ENCODE assay signal across 8 mouse cellular contexts in genomic region chr12:85151002-85151774, GRCm38 (mm10). TPM values are rescaled to one million over a fixed set of nuclear protein-coding genes. Genes with fewer than 3 reads are reported as not detected.
DNase-seq lines count a peak whose midpoint lies in the region; ATAC-seq and TF ChIP-seq lines count a peak whose summit lies in the region.

Rps6kl1 (minus strand) TSS chr12:85151264.

- peak; percentile 76 for TF ChIP-seq POLR2A in cortical plate, adult 2 months (IDR thresholded peaks at IDR 0.05; ENCODE audit: extremely low read depth, insufficient read depth, low read length)
- no peak for TF ChIP-seq POLR2A in liver, adult 2 months (IDR thresholded peaks at IDR 0.05; ENCODE audit: extremely low read depth, insufficient read depth, low read length)

- WGBS in heart, embryonic 12.5 days: 13% methylated on average over 28 of the region's 28 CpGs
- whole genome bisulfite sequencing in liver, adult 2 months: 16% methylated on average over 28 of the region's 28 CpGs

- ATAC-seq in heart, embryonic 12.5 days (ENCODE audit: insufficient number of reproducible peaks, low FRiP score): peak; percentile 64

- no peak for TF ChIP-seq CTCF in cortical plate, adult 2 months (IDR thresholded peaks at IDR 0.05; ENCODE audit: extremely low read depth, insufficient read depth, low read length)
- no peak for TF ChIP-seq CTCF in liver, adult 2 months (IDR thresholded peaks at IDR 0.05; ENCODE audit: low read depth, low read length)

- H3K9ac ChIP-seq in heart, embryonic 12.5 days: peak within 1 kb of the TSS; percentile 7; the same call in 1 of the 2 replicates
- H3K9ac ChIP-seq in liver, adult 2 months (ENCODE audit: low read depth, low read length): 0 out of 2 replicates have a peak within 1 kb of the TSS, but pooled peaks have one; percentile 3

- peaks cover 20% of the 10 kb centered on the region for H3K27me3 ChIP-seq in heart, embryonic 12.5 days (replicated peaks)
- no peaks in the 10 kb centered on the region for H3K27me3 ChIP-seq in liver, adult 2 months (ENCODE audit: control insufficient read depth, insufficient read depth, low read length)

- no peaks in the 10 kb centered on the region for H3K79me2 ChIP-seq in liver, adult 2 months (ENCODE audit: control insufficient read depth, insufficient read depth, low read length)

- peak within 1 kb of the TSS; percentile 84 for H3K4me3 ChIP-seq in cortical plate, adult 2 months (ENCODE audit: insufficient read depth, low read length)
- peak within 1 kb of the TSS; percentile 37 for H3K4me3 ChIP-seq in heart, embryonic 12.5 days
- peak within 1 kb of the TSS; percentile 28; the same call in 1 of the 2 replicates for H3K4me3 ChIP-seq in liver, adult 2 months (ENCODE audit: insufficient read depth, low read depth, low read length)

- peak within 1 kb of the TSS; percentile 51; the same call in 1 of the 2 replicates for H3K27ac ChIP-seq in cortical plate, adult 2 months (ENCODE audit: insufficient read depth, low read length)
- H3K27ac ChIP-seq in heart, embryonic 12.5 days (ENCODE audit: poor library complexity, severe bottlenecking): no peak within 1 kb of the TSS
- no peak within 1 kb of the TSS for H3K27ac ChIP-seq in liver, adult 2 months (replicated peaks; ENCODE audit: insufficient read depth, low read depth, low read length)

- H3K36me3 ChIP-seq in heart, embryonic 12.5 days: no peaks in the 10 kb centered on the region
- H3K36me3 ChIP-seq in liver, adult 2 months (ENCODE audit: control insufficient read depth, insufficient read depth, low read length): no peaks in the 10 kb centered on the region

- H3K4me2 ChIP-seq in heart, embryonic 12.5 days: peak within 1 kb of the TSS; percentile 68

- 0 out of 2 replicates have a peak, but pooled peaks cover 3% of the 10 kb centered on the region for H3K9me3 ChIP-seq in heart, embryonic 12.5 days (replicated peaks)

- intact Hi-C loops in heart, postnatal 25 days (cut with DNase I): no loop called here

- peaks cover 5% of the 10 kb centered on the region for H3K4me1 ChIP-seq in cortical plate, adult 2 months (ENCODE audit: control insufficient read depth, insufficient read depth, low read length)
- peaks cover 22% of the 10 kb centered on the region for H3K4me1 ChIP-seq in heart, embryonic 12.5 days (replicated peaks)
- H3K4me1 ChIP-seq in liver, adult 2 months (ENCODE audit: control insufficient read depth, insufficient read depth, low read length): peaks cover 9% of the 10 kb centered on the region

- DNase-seq in heart, adult 11 months: peak; percentile 97
- DNase-seq in heart, postnatal 25 days (ENCODE audit: low spot score): no peak
- DNase-seq in kidney, postnatal 14 days: peak; percentile 64
- DNase-seq in liver, adult 2 months (ENCODE audit: extremely low read depth, low read depth, low spot score): peak; percentile 50
- peak; percentile 78 for DNase-seq in naive thymus-derived CD4-positive, alpha-beta T cell, adult 2 months (ENCODE audit: low read depth)
- DNase-seq in thymus, postnatal 0 days (ENCODE audit: low spot score): peak; percentile 84

RNA-seq across cellular contexts. Expression of gene Rps6kl1, which starts in this region (rescaled TPM):
- 1 to 10 TPM; 2.6 to 4.3 TPM for total RNA-seq in heart, postnatal 25 days (2021)
- polyA plus RNA-seq in cortical plate, adult 2 months (2012; rRNA removed): 39.2 and 44.3 TPM in 2 replicates
- polyA plus RNA-seq in heart, embryonic 12.5 days (2016; fragmentation: Nextera tagmentation; extraction: Ambion mirVana): 1.2 and 1.6 TPM in 2 replicates
- total RNA-seq in liver, adult 2 months (2014; rRNA removed): 0.28 and 0.34 TPM in 2 replicates
- 0.39 and 0.48 TPM in 2 replicates for polyA plus RNA-seq in liver, adult 2 months (2012; rRNA removed)
- polyA plus RNA-seq in thymus, postnatal 0 days (2015; fragmentation: Nextera tagmentation; extraction: Ambion mirVana): 3.2 and 3.4 TPM in 2 replicates

Comparison
In these comparisons a context has a peak if more than half of its experiments do, and no peak if none do; other contexts are left out.
1. Peak in DNase-seq, H3K4me3 ChIP-seq and H3K9ac ChIP-seq in liver, adult 2 months; RNA of the gene not detected or under 1 TPM.
2. H3K4me3 ChIP-seq: peak in every context shown above with its lines; median percentile 84 in cortical plate, adult 2 months; 37 in heart, embryonic 12.5 days; 28 in liver, adult 2 months.